Mouse (Mus musculus): ENCODE results near the gene 9230112D13Rik.
A peak's percentile ranks its signal among the peaks of the same experiment; 100 is the strongest.

The 9230112D13Rik gene

GRCm38 (mm10) chr14:34522701-34523100 lies at the start of gene 9230112D13Rik:
Gene 9230112D13Rik, minus strand, starts transcription at chr14:34522801.
- no peak for DNase-seq (ENCODE audit: low spot score)

- DNase-seq (ENCODE audit: low spot score): no peak
Observed at GRCm38 (mm10) chr14:34571610-34572387, 49.2 kb upstream of the 9230112D13Rik start.

GRCm38 (mm10) chr14:34570903-34571302 lies 48.3 kb upstream of the 9230112D13Rik start:
- no peak for DNase-seq (ENCODE audit: low spot score)

- peak; percentile 90 for DNase-seq (ENCODE audit: low spot score)
Observed at GRCm38 (mm10) chr14:34570294-34570693, 47.7 kb upstream of the 9230112D13Rik start.

GRCm38 (mm10) chr14:34569534-34570194 lies 47.1 kb upstream of the 9230112D13Rik start:
- DNase-seq (ENCODE audit: low spot score): peak; percentile 18

GRCm38 (mm10) chr14:34568626-34569025 lies 46.0 kb upstream of the 9230112D13Rik start:
- DNase-seq (ENCODE audit: low spot score): no peak

- DNase-seq (ENCODE audit: low spot score): no peak
Observed at GRCm38 (mm10) chr14:34567697-34568096, 45.1 kb upstream of the 9230112D13Rik start.

- no peak for DNase-seq (ENCODE audit: low spot score)
Observed at GRCm38 (mm10) chr14:34566530-34566929, 43.9 kb upstream of the 9230112D13Rik start.

- no peak for DNase-seq (ENCODE audit: low spot score)
Observed at GRCm38 (mm10) chr14:34565711-34566110, 43.1 kb upstream of the 9230112D13Rik start.

GRCm38 (mm10) chr14:34564646-34565045 lies 42.0 kb upstream of the 9230112D13Rik start:
- no peak for DNase-seq (ENCODE audit: low spot score)

GRCm38 (mm10) chr14:34562393-34562792 lies 39.8 kb upstream of the 9230112D13Rik start:
- no peak for DNase-seq (ENCODE audit: low spot score)

GRCm38 (mm10) chr14:34561647-34562046 lies 39.0 kb upstream of the 9230112D13Rik start:
- no peak for DNase-seq (ENCODE audit: low spot score)

GRCm38 (mm10) chr14:34558947-34559346 lies 36.3 kb upstream of the 9230112D13Rik start:
- no peak for DNase-seq (ENCODE audit: low spot score)

- no peak for DNase-seq (ENCODE audit: low spot score)
Observed at GRCm38 (mm10) chr14:34555211-34555610, 32.6 kb upstream of the 9230112D13Rik start.

GRCm38 (mm10) chr14:34554047-34554446 lies 31.4 kb upstream of the 9230112D13Rik start:
- DNase-seq (ENCODE audit: low spot score): no peak

- no peak for DNase-seq (ENCODE audit: low spot score)
Observed at GRCm38 (mm10) chr14:34553470-34553869, 30.9 kb upstream of the 9230112D13Rik start.

GRCm38 (mm10) chr14:34552226-34552625 lies 29.6 kb upstream of the 9230112D13Rik start:
- no peak for DNase-seq (ENCODE audit: low spot score)

GRCm38 (mm10) chr14:34549004-34549671 lies 26.5 kb upstream of the 9230112D13Rik start:
- DNase-seq (ENCODE audit: low spot score): peak; percentile 92

- peak; percentile 78 for DNase-seq (ENCODE audit: low spot score)
Observed at GRCm38 (mm10) chr14:34548391-34549001, 25.9 kb upstream of the 9230112D13Rik start.

- no peak for DNase-seq (ENCODE audit: low spot score)
Observed at GRCm38 (mm10) chr14:34544545-34544944, 21.9 kb upstream of the 9230112D13Rik start.

GRCm38 (mm10) chr14:34544001-34544400 lies 21.4 kb upstream of the 9230112D13Rik start:
- no peak for DNase-seq (ENCODE audit: low spot score)

GRCm38 (mm10) chr14:34543596-34543995 lies 21.0 kb upstream of the 9230112D13Rik start:
- no peak for DNase-seq (ENCODE audit: low spot score)

All from embryo, embryonic 10.5 days (tissue).